Mouse (Mus musculus) embryonic fibroblast, embryonic 13.5 days (primary cell): ENCODE measurements around the gene Slc25a16. TPM values are rescaled to one million over a fixed set of nuclear protein-coding genes. Genes with fewer than 3 reads are reported as not detected.
"Not testable (repeated sequence)": the region's sequence is repeated elsewhere in the genome, so short reads cannot be mapped to it uniquely, and the experiment has no call there.

ENCODE experiments used
- H3K27ac ChIP-seq: 2 replicates; pipeline ENCODE4 v1.5.1; 2012; ENCODE audit warnings: low read length, control low read depth, inconsistent platforms; ENCODE audit not compliant: insufficient read depth
- H3K4me1 ChIP-seq: 2 replicates; pipeline ENCODE4 v1.6.1; 2011; ENCODE audit warnings: low read length; ENCODE audit not compliant: control insufficient read depth, insufficient read depth
- H3K4me3 ChIP-seq: 2 replicates; pipeline ENCODE4 v1.5.1; 2011; ENCODE audit warnings: mild to moderate bottlenecking, control low read depth, low read length; ENCODE audit not compliant: insufficient read depth
- CTCF ChIP-seq: IDR thresholded peaks from 2 replicates; pipeline ENCODE4 v1.5.1; 2011; ENCODE audit warnings: mild to moderate bottlenecking, control low read depth, low read length, moderate library complexity, borderline replicate concordance; ENCODE audit not compliant: insufficient read depth
- POLR2A ChIP-seq: IDR thresholded peaks from 2 replicates; pipeline ENCODE4 v1.6.1; 2011; ENCODE audit warnings: low read depth, mild to moderate bottlenecking, control low read depth, low read length, moderate library complexity
- polyA plus RNA-seq: library from polyadenylated mRNA; stranded (reverse); fragments of >200 nt; gene quantifications from 2 replicates; pipeline ENCODE4 v1.2.4, GENCODE M21; 2011; ENCODE audit warnings: low read depth; ENCODE audit not compliant: missing spikeins, insufficient read length

Slc25a16 gene
- polyA plus RNA-seq, 1 experiment, result 18.6 TPM

DNA sequence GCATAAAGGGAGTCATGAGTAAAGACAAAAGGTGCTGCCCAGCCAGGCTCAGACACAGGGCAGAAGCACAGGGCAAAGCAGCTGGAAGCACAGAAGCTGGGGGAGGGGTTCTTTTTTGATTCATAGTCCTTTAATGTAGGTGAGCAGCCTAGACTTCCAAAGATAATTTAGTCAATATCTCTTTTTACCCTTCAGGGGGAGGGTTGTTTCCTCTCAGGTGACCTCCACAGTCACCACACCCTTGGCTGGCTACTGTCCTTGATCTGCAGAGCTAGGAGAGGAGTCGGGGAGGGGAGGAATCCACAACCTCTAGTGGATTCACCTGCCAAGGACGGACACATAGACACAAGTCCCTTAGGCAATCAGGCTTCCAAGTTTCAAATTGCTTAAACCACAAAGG, 22.4 kb upstream of the Slc25a16 start:
- no peak for TF ChIP-seq POLR2A
- no peak for TF ChIP-seq CTCF

DNA sequence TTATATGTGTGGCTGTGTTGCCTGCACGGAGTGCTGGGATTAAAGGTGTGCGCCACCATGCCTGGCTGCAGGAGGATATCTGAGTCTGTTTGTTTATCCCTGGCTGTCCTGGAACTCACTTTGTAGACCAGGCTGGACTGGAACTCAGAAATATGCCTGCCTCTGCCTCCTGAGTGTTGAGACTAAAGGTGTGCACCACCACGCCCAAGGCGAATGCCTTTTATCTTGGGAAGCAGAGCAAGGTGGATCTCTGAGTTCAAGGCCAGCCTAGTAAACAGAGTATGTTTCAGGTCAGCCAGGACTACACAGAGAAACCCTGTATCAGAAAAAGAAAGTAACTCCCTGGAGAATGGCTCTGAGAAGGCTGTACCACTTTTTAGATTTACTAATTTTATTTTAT, 20.3 kb upstream of the Slc25a16 start:
- H3K4me3 ChIP-seq, result no peak overlapping the region
- no peaks in the 10 kb centered on the region for H3K4me1 ChIP-seq
- no peak overlapping the region for H3K27ac ChIP-seq
- TF ChIP-seq POLR2A, result no peak
- no peak for TF ChIP-seq CTCF

More for the DNA sequence above, 22.4 kb upstream of the Slc25a16 start:
- Histone ChIP-seq H3K4me1 (peaks cover 2% of the 10 kb centered on the region; the same call in 1 of the 2 replicates), H3K4me3 (no peak overlapping the region), H3K27ac (no peak overlapping the region)

- H3K4me3 ChIP-seq, result no peak overlapping the region
- TF ChIP-seq POLR2A (no peak), CTCF (no peak)
- H3K27ac ChIP-seq, result no peak overlapping the region
- H3K4me1 ChIP-seq, result no peaks in the 10 kb centered on the region
Observed at GRCm38 (mm10) chr10:62901826-62902225, 18.6 kb upstream of the Slc25a16 start.

DNA sequence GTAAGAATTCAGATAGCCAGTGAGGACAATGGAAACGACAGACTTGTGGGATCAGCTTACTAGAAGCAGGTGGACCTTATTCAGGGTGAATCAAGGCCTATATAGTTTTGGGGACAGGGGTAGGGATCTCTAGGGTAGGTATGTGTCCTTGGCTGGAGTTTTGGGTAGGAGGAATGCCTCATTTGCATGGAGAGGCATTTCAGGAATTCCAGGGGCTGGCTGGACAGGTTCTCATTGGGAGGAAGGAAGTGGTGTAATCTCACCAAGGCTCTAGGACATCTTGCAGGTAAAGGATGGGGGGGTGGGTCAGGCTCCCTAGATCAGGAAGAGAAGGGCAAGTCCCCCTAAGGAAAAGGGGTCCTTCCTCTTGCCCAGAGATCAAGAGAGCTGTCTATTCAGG, 17.6 kb upstream of the Slc25a16 start:
- TF ChIP-seq CTCF, result no peak
- TF ChIP-seq POLR2A, result no peak
- H3K4me1 ChIP-seq, result no peaks in the 10 kb centered on the region

DNA sequence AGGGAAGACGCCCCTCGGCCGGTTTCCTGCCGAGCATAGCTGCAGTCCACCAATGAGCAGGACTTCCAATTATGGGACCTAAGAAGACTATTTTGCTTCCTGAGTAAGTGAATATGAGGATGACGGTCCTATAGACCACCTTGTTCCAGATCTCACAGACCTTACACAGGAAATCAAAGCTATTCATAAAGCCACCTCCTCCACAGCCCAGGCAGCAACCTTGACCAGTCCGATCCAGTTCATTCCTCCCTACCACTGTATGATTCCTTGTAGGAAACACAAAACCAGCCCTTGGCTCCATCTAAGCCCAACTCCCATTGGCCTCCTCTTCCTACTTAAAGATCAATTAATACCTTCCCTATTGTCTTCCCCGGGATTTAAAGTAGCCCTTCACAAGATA, 14.1 kb upstream of the Slc25a16 start:
- Histone ChIP-seq H3K4me1 (no peaks in the 10 kb centered on the region), H3K4me3 (no peak overlapping the region), H3K27ac (no peak overlapping the region)
- TF ChIP-seq POLR2A, result no peak
- no peak for TF ChIP-seq CTCF

More for the DNA sequence above, 17.6 kb upstream of the Slc25a16 start:
- Histone ChIP-seq H3K27ac (no peak overlapping the region), H3K4me3 (no peak overlapping the region)

GRCm38 (mm10) chr10:62908896-62909295, 11.5 kb upstream of the Slc25a16 start, which contains the start of gene Tet1:
Tet1 (minus strand) TSS chr10:62908996.
- H3K4me1 ChIP-seq, H3K4me3 ChIP-seq, H3K27ac ChIP-seq: not testable (repeated sequence)

DNA sequence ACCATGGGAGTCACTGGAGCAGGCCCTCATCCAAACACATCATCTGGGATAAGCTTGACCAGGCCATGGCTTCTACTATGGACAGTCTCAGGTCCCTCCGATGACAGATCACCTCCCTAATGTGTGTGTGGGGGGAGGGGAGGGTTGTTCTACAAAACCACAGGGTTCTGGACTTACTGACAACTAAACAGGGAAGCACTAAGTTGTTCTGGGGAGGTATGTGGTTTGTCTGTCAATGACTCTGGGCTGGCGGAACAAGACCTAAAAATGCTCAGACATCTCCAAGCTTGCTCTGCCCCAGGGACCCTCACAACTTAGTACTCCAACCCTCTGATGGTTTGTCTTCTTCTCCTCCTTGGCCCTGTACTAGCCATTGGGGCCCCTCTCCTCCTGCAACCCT, 9.3 kb upstream of the Slc25a16 start:
- H3K4me3 ChIP-seq, result no peak overlapping the region
- TF ChIP-seq CTCF (no peak), POLR2A (no peak)
- no peaks in the 10 kb centered on the region for H3K4me1 ChIP-seq
- no peak overlapping the region for H3K27ac ChIP-seq

DNA sequence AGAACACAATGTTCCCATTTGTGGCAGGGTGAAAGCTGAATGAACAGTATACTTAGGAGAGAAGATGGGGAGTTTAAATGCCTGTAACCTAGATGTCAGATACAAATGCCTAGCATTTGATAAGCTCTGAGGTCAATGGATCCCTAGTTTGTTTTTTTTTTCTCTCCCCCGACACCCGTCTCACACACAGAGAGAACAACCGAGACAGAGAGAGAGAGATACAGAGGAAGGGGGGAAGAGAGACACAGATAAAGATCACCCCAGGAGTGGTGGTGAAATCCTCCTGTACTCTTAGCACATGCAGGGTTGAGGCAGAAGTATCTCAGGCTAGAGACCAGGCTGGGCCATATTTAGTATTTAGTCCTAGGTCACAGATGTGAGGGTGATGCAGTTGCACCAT, 1.4 kb upstream of the Slc25a16 start:
- H3K4me1 ChIP-seq, result no peaks in the 10 kb centered on the region
- no peak overlapping the region for H3K27ac ChIP-seq
- no peak overlapping the region for H3K4me3 ChIP-seq
- TF ChIP-seq CTCF, result no peak
- TF ChIP-seq POLR2A, result no peak

GRCm38 (mm10) chr10:62920766-62921156, 328 bp downstream of the Slc25a16 start:
- H3K4me3 ChIP-seq, result peak overlapping the region; percentile 75
- no peaks in the 10 kb centered on the region for H3K4me1 ChIP-seq
- H3K27ac ChIP-seq, result no peak overlapping the region
- no peak for TF ChIP-seq POLR2A
- no peak for TF ChIP-seq CTCF

DNA sequence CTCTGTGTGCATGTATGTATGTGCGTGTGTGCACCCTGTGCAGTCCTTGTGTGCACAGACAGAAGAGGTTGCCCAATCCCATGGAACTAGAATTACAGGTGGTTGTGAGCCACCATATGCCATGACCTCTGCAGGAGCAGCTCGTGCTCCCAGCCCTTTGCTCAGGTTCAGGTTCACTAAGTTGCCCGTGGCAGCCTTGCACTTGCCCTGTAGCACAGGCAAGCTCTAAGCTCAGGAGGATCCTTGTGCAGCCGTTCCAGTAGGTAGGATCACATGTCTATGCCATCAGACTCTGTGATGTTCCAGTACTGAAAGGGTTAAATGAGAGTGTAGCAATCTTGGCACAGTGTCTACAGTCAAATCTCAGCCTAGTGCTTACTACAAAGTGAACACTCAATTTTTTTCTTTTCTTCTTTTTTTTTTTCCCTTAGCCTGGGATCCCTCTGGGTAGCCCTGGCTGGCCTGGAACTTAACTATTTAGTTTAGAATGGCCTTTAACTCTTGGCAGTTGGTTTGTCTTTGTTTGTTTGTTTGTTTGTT, 3.7 kb downstream of the Slc25a16 start:
- Histone ChIP-seq H3K4me3 (no peak overlapping the region), H3K27ac (no peak overlapping the region), H3K4me1 (no peaks in the 10 kb centered on the region)
- TF ChIP-seq CTCF, result no peak
- no peak for TF ChIP-seq POLR2A

DNA sequence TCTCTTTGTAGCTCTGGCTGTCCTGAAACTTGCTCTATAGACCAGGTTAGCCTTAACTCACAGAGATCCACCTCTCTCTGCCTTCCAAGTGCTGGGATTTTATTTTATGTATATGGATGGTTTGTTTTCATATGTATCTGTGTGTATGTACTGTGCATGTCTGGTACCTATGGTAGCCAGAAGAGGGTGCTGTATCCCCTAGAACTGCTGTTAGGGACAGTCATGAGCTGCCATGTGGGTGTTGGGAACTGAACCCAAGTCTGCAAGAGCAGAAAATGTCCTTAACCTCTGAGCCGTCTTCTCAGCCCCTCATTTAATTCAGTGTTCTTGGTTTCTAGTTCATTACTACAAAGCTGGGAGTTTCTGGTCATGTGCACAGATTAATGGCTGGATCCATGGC, 11.9 kb downstream of the Slc25a16 start:
- Histone ChIP-seq H3K4me3 (no peak overlapping the region), H3K4me1 (no peaks in the 10 kb centered on the region), H3K27ac (no peak overlapping the region)
- no peak for TF ChIP-seq POLR2A
- TF ChIP-seq CTCF, result no peak

GRCm38 (mm10) chr10:62944975-62945580, 24.6 kb downstream of the Slc25a16 start:
- Histone ChIP-seq H3K4me1 (no peaks in the 10 kb centered on the region), H3K4me3 (no peak overlapping the region), H3K27ac (no peak overlapping the region)
- no peak for TF ChIP-seq CTCF
- TF ChIP-seq POLR2A, result no peak
